Mouse (Mus musculus): ENCODE data around the gene Gm10638. TPM values are rescaled to one million over a fixed set of nuclear protein-coding genes. Genes with fewer than 3 reads are reported as not detected.

The Gm10638 gene
- polyA plus RNA-seq, 1 experiment from 2014 or later, result 6.9 TPM

GRCm38 (mm10) chr8:86706756-86707155, 38.7 kb upstream of the Gm10638 start:
- Histone ChIP-seq H3K9me3 (ENCODE audit: control insufficient read depth, low read length) (no peaks in the 10 kb centered on the region), H3K4me1 (replicated peaks; ENCODE audit: control insufficient read depth, insufficient read depth) (no peaks in the 10 kb centered on the region), H3K4me2 (replicated peaks; ENCODE audit: low read depth) (no peak overlapping the region), H3K27me3 (ENCODE audit: control insufficient read depth, insufficient read depth, low read length) (no peaks in the 10 kb centered on the region), H3K27ac (replicated peaks) (no peak overlapping the region), H3K4me3 (ENCODE audit: low read depth, low read length) (no peak overlapping the region), H3K9ac (ENCODE audit: low read length) (no peak overlapping the region), H3K36me3 (ENCODE audit: control insufficient read depth, insufficient read depth, low read length) (no peaks in the 10 kb centered on the region)
- ATAC-seq (ENCODE audit: low FRiP score, low TSS enrichment), result no peak
- TF ChIP-seq CTCF (IDR thresholded peaks at IDR 0.05; ENCODE audit: low read depth), result no peak
- TF ChIP-seq EP300 (optimal IDR thresholded peaks at IDR 0.05), result no peak
- 69% methylated on average over 5 of the region's 5 CpGs for WGBS
- no peak for DNase-seq (ENCODE audit: low spot score)

GRCm38 (mm10) chr8:86707873-86708272, 37.6 kb upstream of the Gm10638 start:
- no peaks in the 10 kb centered on the region for H3K9me3 ChIP-seq (ENCODE audit: control insufficient read depth, low read length)
- no peaks in the 10 kb centered on the region for H3K27me3 ChIP-seq (ENCODE audit: control insufficient read depth, insufficient read depth, low read length)
- no peak overlapping the region for H3K4me3 ChIP-seq (ENCODE audit: low read depth, low read length)
- WGBS, result 57% methylated on average over 4 of the region's 4 CpGs
- H3K27ac ChIP-seq (replicated peaks), result no peak overlapping the region
- no peak overlapping the region for H3K9ac ChIP-seq (ENCODE audit: low read length)
- TF ChIP-seq EP300 (optimal IDR thresholded peaks at IDR 0.05), result no peak
- TF ChIP-seq CTCF (IDR thresholded peaks at IDR 0.05; ENCODE audit: low read depth), result no peak
- no peak overlapping the region for H3K4me2 ChIP-seq (replicated peaks; ENCODE audit: low read depth)
- H3K36me3 ChIP-seq (ENCODE audit: control insufficient read depth, insufficient read depth, low read length), result no peaks in the 10 kb centered on the region
- no peaks in the 10 kb centered on the region for H3K4me1 ChIP-seq (replicated peaks; ENCODE audit: control insufficient read depth, insufficient read depth)
- DNase-seq (ENCODE audit: low spot score), result no peak
- no peak for ATAC-seq (ENCODE audit: low FRiP score, low TSS enrichment)

GRCm38 (mm10) chr8:86712594-86712993, 32.9 kb upstream of the Gm10638 start:
- TF ChIP-seq CTCF (IDR thresholded peaks at IDR 0.05; ENCODE audit: low read depth) (no peak), EP300 (optimal IDR thresholded peaks at IDR 0.05) (no peak)
- Histone ChIP-seq H3K27me3 (ENCODE audit: control insufficient read depth, insufficient read depth, low read length) (no peaks in the 10 kb centered on the region), H3K4me1 (replicated peaks; ENCODE audit: control insufficient read depth, insufficient read depth) (no peaks in the 10 kb centered on the region), H3K9ac (ENCODE audit: low read length) (no peak overlapping the region), H3K4me3 (ENCODE audit: low read depth, low read length) (no peak overlapping the region), H3K36me3 (ENCODE audit: control insufficient read depth, insufficient read depth, low read length) (peaks cover 5% of the 10 kb centered on the region; the same call in 1 of the 2 replicates), H3K9me3 (ENCODE audit: control insufficient read depth, low read length) (no peaks in the 10 kb centered on the region), H3K4me2 (replicated peaks; ENCODE audit: low read depth) (no peak overlapping the region), H3K27ac (replicated peaks) (no peak overlapping the region)
- ATAC-seq (ENCODE audit: low FRiP score, low TSS enrichment) (no peak), DNase-seq (ENCODE audit: low spot score) (no peak)
- WGBS, result 82% methylated on average over 3 of the region's 3 CpGs

GRCm38 (mm10) chr8:86713407-86714188, 31.9 kb upstream of the Gm10638 start:
- DNase-seq (ENCODE audit: low spot score) (no peak), ATAC-seq (ENCODE audit: low FRiP score, low TSS enrichment) (no peak)
- H3K4me1 ChIP-seq (replicated peaks; ENCODE audit: control insufficient read depth, insufficient read depth), result no peaks in the 10 kb centered on the region
- no peak overlapping the region for H3K4me2 ChIP-seq (replicated peaks; ENCODE audit: low read depth)
- H3K9ac ChIP-seq (ENCODE audit: low read length), result no peak overlapping the region
- no peaks in the 10 kb centered on the region for H3K27me3 ChIP-seq (ENCODE audit: control insufficient read depth, insufficient read depth, low read length)
- 72% methylated on average over 14 of the region's 14 CpGs for WGBS
- H3K36me3 ChIP-seq (ENCODE audit: control insufficient read depth, insufficient read depth, low read length), result peaks cover 5% of the 10 kb centered on the region; the same call in 1 of the 2 replicates
- H3K9me3 ChIP-seq (ENCODE audit: control insufficient read depth, low read length), result no peaks in the 10 kb centered on the region
- no peak overlapping the region for H3K4me3 ChIP-seq (ENCODE audit: low read depth, low read length)
- no peak overlapping the region for H3K27ac ChIP-seq (replicated peaks)
- TF ChIP-seq CTCF (IDR thresholded peaks at IDR 0.05; ENCODE audit: low read depth), result no peak
- TF ChIP-seq EP300 (optimal IDR thresholded peaks at IDR 0.05), result no peak

- peaks cover 8% of the 10 kb centered on the region; the same call in 1 of the 2 replicates for H3K36me3 ChIP-seq (ENCODE audit: control insufficient read depth, insufficient read depth, low read length)
- 83% methylated on average over 2 of the region's 2 CpGs for WGBS
These were observed 27.0 kb upstream of the Gm10638 start for GRCm38 (mm10) chr8:86718332-86718994.

GRCm38 (mm10) chr8:86719368-86719767, 26.1 kb upstream of the Gm10638 start:
- 84% methylated on average over 1 of the region's 1 CpGs for WGBS
- Histone ChIP-seq H3K27ac (replicated peaks) (no peak overlapping the region), H3K9ac (ENCODE audit: low read length) (no peak overlapping the region), H3K4me1 (replicated peaks; ENCODE audit: control insufficient read depth, insufficient read depth) (no peaks in the 10 kb centered on the region), H3K36me3 (ENCODE audit: control insufficient read depth, insufficient read depth, low read length) (peaks cover 6% of the 10 kb centered on the region; the same call in 1 of the 2 replicates), H3K27me3 (ENCODE audit: control insufficient read depth, insufficient read depth, low read length) (no peaks in the 10 kb centered on the region), H3K4me3 (ENCODE audit: low read depth, low read length) (no peak overlapping the region), H3K9me3 (ENCODE audit: control insufficient read depth, low read length) (no peaks in the 10 kb centered on the region), H3K4me2 (replicated peaks; ENCODE audit: low read depth) (no peak overlapping the region)
- DNase-seq (ENCODE audit: low spot score) (no peak), ATAC-seq (ENCODE audit: low FRiP score, low TSS enrichment) (no peak)
- TF ChIP-seq EP300 (optimal IDR thresholded peaks at IDR 0.05) (no peak), CTCF (IDR thresholded peaks at IDR 0.05; ENCODE audit: low read depth) (no peak)

More at GRCm38 (mm10) chr8:86718332-86718994, 27.0 kb upstream of the Gm10638 start:
- TF ChIP-seq EP300 (optimal IDR thresholded peaks at IDR 0.05) (no peak), CTCF (IDR thresholded peaks at IDR 0.05; ENCODE audit: low read depth) (no peak)
- no peak for DNase-seq (ENCODE audit: low spot score)
- H3K9me3 ChIP-seq (ENCODE audit: control insufficient read depth, low read length), result no peaks in the 10 kb centered on the region
- no peak for ATAC-seq (ENCODE audit: low FRiP score, low TSS enrichment)
- no peak overlapping the region for H3K4me2 ChIP-seq (replicated peaks; ENCODE audit: low read depth)
- no peak overlapping the region for H3K9ac ChIP-seq (ENCODE audit: low read length)
- no peaks in the 10 kb centered on the region for H3K27me3 ChIP-seq (ENCODE audit: control insufficient read depth, insufficient read depth, low read length)
- no peak overlapping the region for H3K27ac ChIP-seq (replicated peaks)
- no peaks in the 10 kb centered on the region for H3K4me1 ChIP-seq (replicated peaks; ENCODE audit: control insufficient read depth, insufficient read depth)
- no peak overlapping the region for H3K4me3 ChIP-seq (ENCODE audit: low read depth, low read length)

All from stomach, postnatal 0 days (tissue).